Mouse (Mus musculus): ENCODE data around the gene Tex12. TPM values are rescaled to one million over a fixed set of nuclear protein-coding genes. Genes with fewer than 3 reads are reported as not detected.

Tex12 gene
- 0.28 TPM in 1 of 2 replicates, not detected in the other for polyA plus RNA-seq (2014; fragmentation: Nextera tagmentation; extraction: Ambion mirVana)

- Histone ChIP-seq H3K9me3 (ENCODE audit: control insufficient read depth, low read length) (no peaks in the 10 kb centered on the region), H3K27me3 (ENCODE audit: control insufficient read depth, insufficient read depth, low read length) (no peaks in the 10 kb centered on the region), H3K9ac (ENCODE audit: low read length) (no peak within 1 kb of the TSS), H3K4me2 (ENCODE audit: low read depth, low read length, severe bottlenecking) (no peak within 1 kb of the TSS), H3K4me3 (ENCODE audit: low read depth, low read length) (no peak within 1 kb of the TSS), H3K36me3 (ENCODE audit: control insufficient read depth, insufficient read depth, low read length) (no peaks in the 10 kb centered on the region), H3K27ac (ENCODE audit: low read depth, low read length) (no peak within 1 kb of the TSS), H3K4me1 (replicated peaks; ENCODE audit: control insufficient read depth, insufficient read depth, low read length) (no peaks in the 10 kb centered on the region)
- 88% methylated on average over 38 of the region's 38 CpGs for WGBS
- no peak for DNase-seq (ENCODE audit: low spot score)
- no peak for ATAC-seq (replicated peaks; ENCODE audit: low FRiP score)
Measured at GRCm38 (mm10) chr9:50561145-50561917, at the start of gene Tex12. Gene Tex12, minus strand, starts transcription at chr9:50561325.

GRCm38 (mm10) chr9:50604338-50604737 is 43.2 kb upstream of the Tex12 start:
- Histone ChIP-seq H3K4me3 (ENCODE audit: low read depth, low read length) (peak overlapping the region; percentile 85), H3K4me2 (ENCODE audit: low read depth, low read length, severe bottlenecking) (peak overlapping the region; percentile 73), H3K4me1 (replicated peaks; ENCODE audit: control insufficient read depth, insufficient read depth, low read length) (peaks cover 8% of the 10 kb centered on the region; the same call in 1 of the 2 replicates), H3K36me3 (ENCODE audit: control insufficient read depth, insufficient read depth, low read length) (no peaks in the 10 kb centered on the region; the same call in 1 of the 2 replicates), H3K9me3 (ENCODE audit: control insufficient read depth, low read length) (no peaks in the 10 kb centered on the region), H3K27me3 (ENCODE audit: control insufficient read depth, insufficient read depth, low read length) (no peaks in the 10 kb centered on the region), H3K27ac (ENCODE audit: low read depth, low read length) (peak overlapping the region; percentile 75; the same call in 1 of the 2 replicates), H3K9ac (ENCODE audit: low read length) (peak overlapping the region; percentile 84)
- DNase-seq (ENCODE audit: low spot score) (no peak), ATAC-seq (replicated peaks; ENCODE audit: low FRiP score) (no peak)
- WGBS = 6% methylated on average over 6 of the region's 6 CpGs

- under 1% methylated on average over 24 of the region's 24 CpGs for WGBS
- no peaks in the 10 kb centered on the region for H3K27me3 ChIP-seq (ENCODE audit: control insufficient read depth, insufficient read depth, low read length)
- ATAC-seq (replicated peaks; ENCODE audit: low FRiP score) (peak; percentile 92), DNase-seq (ENCODE audit: low spot score) (no peak)
- peak overlapping the region; percentile 85 for H3K4me3 ChIP-seq (ENCODE audit: low read depth, low read length)
- H3K36me3 ChIP-seq (ENCODE audit: control insufficient read depth, insufficient read depth, low read length) = no peaks in the 10 kb centered on the region; the same call in 1 of the 2 replicates
- no peaks in the 10 kb centered on the region for H3K9me3 ChIP-seq (ENCODE audit: control insufficient read depth, low read length)
- peak overlapping the region; percentile 84 for H3K9ac ChIP-seq (ENCODE audit: low read length)
- H3K27ac ChIP-seq (ENCODE audit: low read depth, low read length) = peak overlapping the region; percentile 75
- peaks cover 8% of the 10 kb centered on the region; the same call in 1 of the 2 replicates for H3K4me1 ChIP-seq (replicated peaks; ENCODE audit: control insufficient read depth, insufficient read depth, low read length)
- H3K4me2 ChIP-seq (ENCODE audit: low read depth, low read length, severe bottlenecking) = peak overlapping the region; percentile 73
Measured at GRCm38 (mm10) chr9:50603998-50604324, 42.8 kb upstream of the Tex12 start.

- H3K36me3 ChIP-seq (ENCODE audit: control insufficient read depth, insufficient read depth, low read length) = no peaks in the 10 kb centered on the region; the same call in 1 of the 2 replicates
- no peaks in the 10 kb centered on the region for H3K9me3 ChIP-seq (ENCODE audit: control insufficient read depth, low read length)
- H3K9ac ChIP-seq (ENCODE audit: low read length) = peak within 1 kb of the TSS; percentile 84
- H3K4me3 ChIP-seq (ENCODE audit: low read depth, low read length) = peak within 1 kb of the TSS; percentile 85
- peak within 1 kb of the TSS; percentile 93 for H3K4me2 ChIP-seq (ENCODE audit: low read depth, low read length, severe bottlenecking)
- H3K4me1 ChIP-seq (replicated peaks; ENCODE audit: control insufficient read depth, insufficient read depth, low read length) = peaks cover 8% of the 10 kb centered on the region; the same call in 1 of the 2 replicates
- no peaks in the 10 kb centered on the region for H3K27me3 ChIP-seq (ENCODE audit: control insufficient read depth, insufficient read depth, low read length)
- WGBS = 1% methylated on average over 48 of the region's 48 CpGs
- peak within 1 kb of the TSS; percentile 75 for H3K27ac ChIP-seq (ENCODE audit: low read depth, low read length)
- ATAC-seq (replicated peaks; ENCODE audit: low FRiP score) (peak; percentile 97), DNase-seq (ENCODE audit: low spot score) (peak; percentile 95)
Measured at GRCm38 (mm10) chr9:50603189-50603997, 42.3 kb upstream of the Tex12 start, which contains the start of the genes Sdhd and Timm8b. Gene Sdhd, minus strand, starts transcription at chr9:50603812. Gene Timm8b, plus strand, starts transcription at chr9:50603910.

- peak overlapping the region; percentile 93 for H3K4me2 ChIP-seq (ENCODE audit: low read depth, low read length, severe bottlenecking)
- DNase-seq (ENCODE audit: low spot score) (no peak), ATAC-seq (replicated peaks; ENCODE audit: low FRiP score) (no peak)
- H3K27me3 ChIP-seq (ENCODE audit: control insufficient read depth, insufficient read depth, low read length) = no peaks in the 10 kb centered on the region
- peaks cover 8% of the 10 kb centered on the region; the same call in 1 of the 2 replicates for H3K4me1 ChIP-seq (replicated peaks; ENCODE audit: control insufficient read depth, insufficient read depth, low read length)
- WGBS = 92% methylated on average over 7 of the region's 7 CpGs
- H3K9ac ChIP-seq (ENCODE audit: low read length) = no peak overlapping the region
- no peaks in the 10 kb centered on the region for H3K9me3 ChIP-seq (ENCODE audit: control insufficient read depth, low read length)
- peaks cover 7% of the 10 kb centered on the region; the same call in 1 of the 2 replicates for H3K36me3 ChIP-seq (ENCODE audit: control insufficient read depth, insufficient read depth, low read length)
- peak overlapping the region; percentile 85 for H3K4me3 ChIP-seq (ENCODE audit: low read depth, low read length)
- H3K27ac ChIP-seq (ENCODE audit: low read depth, low read length) = no peak overlapping the region
Measured at GRCm38 (mm10) chr9:50602055-50602845, 41.1 kb upstream of the Tex12 start.

GRCm38 (mm10) chr9:50601536-50601935 is 40.4 kb upstream of the Tex12 start:
- ATAC-seq (replicated peaks; ENCODE audit: low FRiP score) = no peak
- no peak overlapping the region for H3K4me2 ChIP-seq (ENCODE audit: low read depth, low read length, severe bottlenecking)
- peaks cover 8% of the 10 kb centered on the region; the same call in 1 of the 2 replicates for H3K36me3 ChIP-seq (ENCODE audit: control insufficient read depth, insufficient read depth, low read length)
- no peak overlapping the region for H3K9ac ChIP-seq (ENCODE audit: low read length)
- DNase-seq (ENCODE audit: low spot score) = no peak
- no peaks in the 10 kb centered on the region for H3K9me3 ChIP-seq (ENCODE audit: control insufficient read depth, low read length)
- no peaks in the 10 kb centered on the region for H3K27me3 ChIP-seq (ENCODE audit: control insufficient read depth, insufficient read depth, low read length)
- no peak overlapping the region for H3K27ac ChIP-seq (ENCODE audit: low read depth, low read length)
- H3K4me3 ChIP-seq (ENCODE audit: low read depth, low read length) = no peak overlapping the region
- WGBS = 93% methylated on average over 6 of the region's 6 CpGs
- H3K4me1 ChIP-seq (replicated peaks; ENCODE audit: control insufficient read depth, insufficient read depth, low read length) = peaks cover 8% of the 10 kb centered on the region; the same call in 1 of the 2 replicates

GRCm38 (mm10) chr9:50596973-50597372 is 35.8 kb upstream of the Tex12 start:
- ATAC-seq (replicated peaks; ENCODE audit: low FRiP score) (no peak), DNase-seq (ENCODE audit: low spot score) (no peak)
- peaks cover 11% of the 10 kb centered on the region; the same call in 1 of the 2 replicates for H3K36me3 ChIP-seq (ENCODE audit: control insufficient read depth, insufficient read depth, low read length)
- WGBS = 95% methylated on average over 8 of the region's 8 CpGs
- H3K4me1 ChIP-seq (replicated peaks; ENCODE audit: control insufficient read depth, insufficient read depth, low read length) = no peaks in the 10 kb centered on the region; the same call in 1 of the 2 replicates
- H3K27me3 ChIP-seq (ENCODE audit: control insufficient read depth, insufficient read depth, low read length) = no peaks in the 10 kb centered on the region
- H3K4me3 ChIP-seq (ENCODE audit: low read depth, low read length) = no peak overlapping the region
- H3K4me2 ChIP-seq (ENCODE audit: low read depth, low read length, severe bottlenecking) = no peak overlapping the region
- no peak overlapping the region for H3K27ac ChIP-seq (ENCODE audit: low read depth, low read length)
- no peak overlapping the region for H3K9ac ChIP-seq (ENCODE audit: low read length)
- H3K9me3 ChIP-seq (ENCODE audit: control insufficient read depth, low read length) = no peaks in the 10 kb centered on the region
